Mouse (Mus musculus) heart, embryonic 15.5 days (tissue): ENCODE results near the gene Pcdh15. TPM values are rescaled to one million over a fixed set of nuclear protein-coding genes. Genes with fewer than 3 reads are reported as not detected.

Source experiments
- ATAC-seq: fragments of 200-750 bp; cut with Nextera tagmentation; replicated peaks from 2 replicates; pipeline ENCODE4 v1.8.0; 2017; ENCODE audit warnings: low read depth, moderate TSS enrichment; ENCODE audit not compliant: insufficient number of reproducible peaks, insufficient read depth, low FRiP score
- H3K27ac ChIP-seq: fragments of 300-500 bp; sonication (generic); 2 replicates; pipeline ENCODE4 v1.5.1; 2015; ENCODE audit warnings: mild to moderate bottlenecking, inconsistent platforms
- H3K27me3 ChIP-seq: fragments of 300-500 bp; sonication (generic); 2 replicates; pipeline ENCODE4 v1.6.1; 2015; ENCODE audit warnings: inconsistent platforms
- H3K36me3 ChIP-seq: fragments of 300-500 bp; sonication (generic); 2 replicates; pipeline ENCODE4 v1.6.1; 2015; ENCODE audit warnings: mild to moderate bottlenecking, inconsistent platforms
- H3K4me1 ChIP-seq: fragments of 300-500 bp; sonication (generic); replicated peaks from 2 replicates; pipeline ENCODE4 v1.6.1; 2015; ENCODE audit warnings: inconsistent platforms
- H3K4me2 ChIP-seq: fragments of 300-500 bp; sonication (generic); 2 replicates; pipeline ENCODE4 v1.6.1; 2015; ENCODE audit warnings: inconsistent platforms, mild to moderate bottlenecking, moderate library complexity
- H3K4me3 ChIP-seq: fragments of 300-500 bp; sonication (generic); 2 replicates; pipeline ENCODE4 v1.5.1; 2015; ENCODE audit warnings: mild to moderate bottlenecking, inconsistent platforms
- H3K9ac ChIP-seq: fragments of 300-500 bp; sonication (generic); 2 replicates; pipeline ENCODE4 v1.6.1; 2015; ENCODE audit warnings: mild to moderate bottlenecking, inconsistent platforms
- H3K9me3 ChIP-seq: fragments of 300-500 bp; sonication (generic); replicated peaks from 2 replicates; pipeline ENCODE4 v1.6.1; 2016; ENCODE audit warnings: inconsistent platforms
- WGBS: fragments of 180-500 bp; shearing (Covaris S2); methylation state at CpG from one replicate; pipeline ENCODE4 v1.1.7; 2015; ENCODE audit warnings: mixed read lengths; 5-methylcytosine and 5-hydroxymethylcytosine counted together
- polyA plus RNA-seq: library from polyadenylated mRNA; unstranded; fragments of >200 nt; fragmentation: Nextera tagmentation; extraction: Ambion mirVana; gene quantifications from 2 replicates; pipeline ENCODE4 v1.2.1, GENCODE M21; 2015

Gene Pcdh15
- polyA plus RNA-seq, 1 experiment from 2014 or later: 0.45 TPM

DNA sequence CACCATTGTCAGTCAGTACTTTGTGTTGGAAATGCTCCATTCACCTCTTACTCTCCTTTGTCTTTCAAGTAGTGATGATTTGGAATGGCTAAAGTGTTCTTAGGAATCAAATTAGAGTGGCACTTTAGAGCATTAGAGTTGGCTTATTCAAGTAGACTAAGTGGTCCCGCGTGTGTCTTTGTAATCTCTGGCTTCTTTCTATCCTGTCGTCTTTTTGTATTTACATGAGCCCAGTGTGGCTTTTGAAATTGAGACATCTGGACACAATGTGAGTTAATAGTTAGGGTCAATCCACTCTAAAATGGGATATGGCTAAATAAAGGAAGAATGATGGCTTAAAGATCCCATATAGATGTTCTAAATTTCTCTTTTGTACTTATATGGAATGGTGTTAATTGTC lies 800.0 kb downstream of the Pcdh15 start:
- no peak for ATAC-seq
- whole genome bisulfite sequencing: 79% methylated on average over 3 of the region's 3 CpGs
- H3K9me3 ChIP-seq: no peaks in the 10 kb centered on the region

DNA sequence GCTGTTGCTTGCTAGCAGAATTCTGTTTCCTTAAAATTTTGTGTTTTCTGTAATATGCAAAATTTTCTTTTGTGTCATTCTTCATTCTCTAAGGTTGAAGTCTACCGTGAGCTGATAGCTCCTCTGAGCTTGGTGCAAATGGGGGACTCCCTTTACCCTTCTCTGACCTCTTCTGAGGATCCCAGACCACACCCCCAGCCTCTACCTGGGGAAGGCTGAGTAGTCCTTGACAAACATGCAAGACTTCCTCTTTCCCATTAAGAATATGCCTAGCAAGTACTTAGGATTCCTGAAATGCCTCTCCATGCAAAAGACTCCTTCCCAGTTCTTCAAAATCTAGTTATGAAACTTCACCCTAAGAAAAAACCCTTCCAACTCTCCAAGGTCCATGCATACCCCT lies 808.5 kb downstream of the Pcdh15 start:
- no peaks in the 10 kb centered on the region for H3K36me3 ChIP-seq
- H3K4me3 ChIP-seq: no peak overlapping the region
- H3K27ac ChIP-seq: no peak overlapping the region
- H3K9ac ChIP-seq: no peak overlapping the region
- H3K4me1 ChIP-seq: no peaks in the 10 kb centered on the region
- H3K9me3 ChIP-seq: no peaks in the 10 kb centered on the region
- ATAC-seq: no peak
- no peaks in the 10 kb centered on the region for H3K27me3 ChIP-seq
- WGBS: 81% methylated on average over 1 of the region's 1 CpGs
- no peak overlapping the region for H3K4me2 ChIP-seq

More for the DNA sequence above, 800.0 kb downstream of the Pcdh15 start:
- H3K9ac ChIP-seq: no peak overlapping the region
- H3K4me3 ChIP-seq: no peak overlapping the region
- H3K27me3 ChIP-seq: no peaks in the 10 kb centered on the region
- H3K4me1 ChIP-seq: no peaks in the 10 kb centered on the region
- no peaks in the 10 kb centered on the region for H3K36me3 ChIP-seq
- no peak overlapping the region for H3K4me2 ChIP-seq
- H3K27ac ChIP-seq: no peak overlapping the region

GRCm38 (mm10) chr10:73908568-73908967 lies 809.4 kb downstream of the Pcdh15 start:
- no peak overlapping the region for H3K27ac ChIP-seq
- H3K4me3 ChIP-seq: no peak overlapping the region
- H3K4me1 ChIP-seq: no peaks in the 10 kb centered on the region
- ATAC-seq: no peak
- 42% methylated on average over 1 of the region's 1 CpGs for WGBS
- H3K27me3 ChIP-seq: no peaks in the 10 kb centered on the region
- no peak overlapping the region for H3K9ac ChIP-seq
- H3K36me3 ChIP-seq: no peaks in the 10 kb centered on the region
- no peak overlapping the region for H3K4me2 ChIP-seq
- no peaks in the 10 kb centered on the region for H3K9me3 ChIP-seq

- Histone ChIP-seq H3K9me3 (no peaks in the 10 kb centered on the region), H3K27me3 (no peaks in the 10 kb centered on the region), H3K4me3 (no peak overlapping the region), H3K4me2 (no peak overlapping the region), H3K27ac (no peak overlapping the region), H3K9ac (no peak overlapping the region), H3K4me1 (no peaks in the 10 kb centered on the region), H3K36me3 (no peaks in the 10 kb centered on the region)
- no peak for ATAC-seq
- WGBS: 56% methylated on average over 4 of the region's 4 CpGs
These were observed 816.0 kb downstream of the Pcdh15 start for GRCm38 (mm10) chr10:73915170-73915569.

GRCm38 (mm10) chr10:73921579-73921978 lies 822.4 kb downstream of the Pcdh15 start:
- no peak for ATAC-seq
- 51% methylated on average over 3 of the region's 3 CpGs for WGBS
- Histone ChIP-seq H3K27ac (no peak overlapping the region), H3K9ac (no peak overlapping the region), H3K4me3 (no peak overlapping the region), H3K27me3 (no peaks in the 10 kb centered on the region), H3K4me1 (no peaks in the 10 kb centered on the region), H3K4me2 (no peak overlapping the region), H3K36me3 (no peaks in the 10 kb centered on the region), H3K9me3 (no peaks in the 10 kb centered on the region)

- Histone ChIP-seq H3K4me3 (no peak overlapping the region), H3K27me3 (no peaks in the 10 kb centered on the region), H3K36me3 (no peaks in the 10 kb centered on the region), H3K4me1 (no peaks in the 10 kb centered on the region), H3K27ac (no peak overlapping the region), H3K9me3 (no peaks in the 10 kb centered on the region), H3K9ac (no peak overlapping the region), H3K4me2 (no peak overlapping the region)
- WGBS: 67% methylated on average over 1 of the region's 1 CpGs
- no peak for ATAC-seq
These were observed 829.5 kb downstream of the Pcdh15 start for GRCm38 (mm10) chr10:73928672-73929071.

GRCm38 (mm10) chr10:73929718-73930117 lies 830.6 kb downstream of the Pcdh15 start:
- Histone ChIP-seq H3K4me3 (no peak overlapping the region), H3K9me3 (no peaks in the 10 kb centered on the region), H3K36me3 (no peaks in the 10 kb centered on the region), H3K27me3 (no peaks in the 10 kb centered on the region), H3K4me2 (no peak overlapping the region), H3K27ac (no peak overlapping the region), H3K9ac (no peak overlapping the region), H3K4me1 (no peaks in the 10 kb centered on the region)
- ATAC-seq: no peak
- WGBS: 53% methylated on average over 5 of the region's 5 CpGs

- H3K4me2 ChIP-seq: no peak overlapping the region
These were observed 832.0 kb downstream of the Pcdh15 start for GRCm38 (mm10) chr10:73931185-73931584.

DNA sequence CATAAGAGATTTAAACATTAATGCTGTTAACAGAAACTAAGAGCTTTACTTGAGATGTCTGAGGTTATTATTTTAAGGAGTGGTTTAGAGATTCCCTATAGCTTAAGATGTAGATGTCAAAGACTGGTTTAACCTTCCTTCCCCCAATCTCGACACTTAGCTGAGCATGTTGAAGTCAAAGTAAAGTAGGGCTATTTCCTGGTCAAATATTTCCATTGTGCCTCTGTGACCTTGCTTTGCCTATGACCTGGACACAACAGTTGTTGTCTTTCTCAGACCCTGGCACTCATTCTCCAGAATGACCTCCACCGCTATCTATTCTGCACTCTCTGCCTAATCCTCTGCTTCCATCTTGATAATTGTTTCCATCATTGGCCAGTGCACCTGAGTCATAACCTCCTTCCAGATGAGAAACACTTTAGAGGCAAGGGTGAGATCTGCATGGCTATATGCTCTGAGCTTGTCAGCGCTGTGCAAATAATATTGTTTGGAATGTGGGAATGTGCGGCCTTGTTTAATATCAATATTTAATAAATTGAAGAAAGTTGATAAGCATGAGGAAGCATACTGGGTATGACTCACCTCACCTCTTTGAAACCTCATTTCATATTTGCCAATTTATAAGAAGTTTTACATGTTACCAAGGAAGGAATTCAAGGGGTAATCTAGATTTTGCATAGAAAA lies 833.0 kb downstream of the Pcdh15 start:
- Histone ChIP-seq H3K4me2 (no peak overlapping the region), H3K27ac (no peak overlapping the region), H3K4me1 (no peaks in the 10 kb centered on the region), H3K4me3 (no peak overlapping the region), H3K9me3 (no peaks in the 10 kb centered on the region), H3K9ac (no peak overlapping the region), H3K27me3 (no peaks in the 10 kb centered on the region), H3K36me3 (no peaks in the 10 kb centered on the region)
- no peak for ATAC-seq
- 90% methylated on average over 4 of the region's 4 CpGs for WGBS

More at GRCm38 (mm10) chr10:73931185-73931584, 832.0 kb downstream of the Pcdh15 start:
- H3K36me3 ChIP-seq: no peaks in the 10 kb centered on the region
- no peak overlapping the region for H3K27ac ChIP-seq
- no peak overlapping the region for H3K9ac ChIP-seq
- no peak overlapping the region for H3K4me3 ChIP-seq
- no peak for ATAC-seq
- no peaks in the 10 kb centered on the region for H3K27me3 ChIP-seq
- H3K9me3 ChIP-seq: no peaks in the 10 kb centered on the region
- no peaks in the 10 kb centered on the region for H3K4me1 ChIP-seq

GRCm38 (mm10) chr10:73936121-73936520 lies 837.0 kb downstream of the Pcdh15 start:
- no peak overlapping the region for H3K4me3 ChIP-seq
- H3K9me3 ChIP-seq: no peaks in the 10 kb centered on the region
- H3K4me2 ChIP-seq: no peak overlapping the region
- H3K27me3 ChIP-seq: no peaks in the 10 kb centered on the region
- H3K36me3 ChIP-seq: no peaks in the 10 kb centered on the region
- no peak for ATAC-seq
- no peaks in the 10 kb centered on the region for H3K4me1 ChIP-seq
- H3K9ac ChIP-seq: no peak overlapping the region
- 62% methylated on average over 5 of the region's 5 CpGs for WGBS
- no peak overlapping the region for H3K27ac ChIP-seq

DNA sequence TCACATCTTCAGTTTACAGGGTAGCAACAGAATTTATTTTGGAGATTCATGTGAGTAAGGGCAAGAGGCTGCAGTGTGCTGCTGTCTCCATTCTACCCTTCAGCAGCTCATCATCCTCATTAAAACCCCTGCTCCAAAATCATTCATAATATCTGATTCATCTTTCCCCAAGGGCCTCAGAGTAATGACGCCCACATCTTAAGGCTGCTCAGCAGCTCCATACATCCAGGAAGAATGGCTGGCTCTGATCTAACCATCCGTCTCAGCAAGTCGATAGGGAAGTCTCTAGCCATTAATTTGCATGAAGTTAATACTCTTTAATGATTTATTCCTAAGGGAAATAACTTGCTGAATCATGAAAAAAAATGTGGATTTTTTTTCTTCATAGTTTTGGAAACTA lies 839.8 kb downstream of the Pcdh15 start:
- no peaks in the 10 kb centered on the region for H3K4me1 ChIP-seq
- H3K36me3 ChIP-seq: no peaks in the 10 kb centered on the region
- H3K4me2 ChIP-seq: no peak overlapping the region
- no peak for ATAC-seq
- H3K27ac ChIP-seq: no peak overlapping the region
- no peaks in the 10 kb centered on the region for H3K27me3 ChIP-seq
- no peaks in the 10 kb centered on the region for H3K9me3 ChIP-seq
- H3K9ac ChIP-seq: no peak overlapping the region
- 68% methylated on average over 3 of the region's 3 CpGs for WGBS
- H3K4me3 ChIP-seq: no peak overlapping the region

- no peaks in the 10 kb centered on the region for H3K4me1 ChIP-seq
- ATAC-seq: no peak
- H3K9ac ChIP-seq: no peak overlapping the region
- H3K4me2 ChIP-seq: no peak overlapping the region
- H3K4me3 ChIP-seq: no peak overlapping the region
- H3K9me3 ChIP-seq: no peaks in the 10 kb centered on the region
- H3K27me3 ChIP-seq: no peaks in the 10 kb centered on the region
- 55% methylated on average over 2 of the region's 2 CpGs for WGBS
- H3K36me3 ChIP-seq: no peaks in the 10 kb centered on the region
- no peak overlapping the region for H3K27ac ChIP-seq
These were observed 848.7 kb downstream of the Pcdh15 start for GRCm38 (mm10) chr10:73947799-73948198.
